ENCODE assay signal across 17 mouse cellular contexts in genomic region chr19:4309302-4309701, GRCm38 (mm10). TPM values are rescaled to one million over a fixed set of nuclear protein-coding genes. Genes with fewer than 3 reads are reported as not detected.
A peak's percentile ranks its signal among the peaks of the same experiment; 100 is the strongest.
DNase-seq lines count a peak whose midpoint lies in the region; ATAC-seq and TF ChIP-seq lines count a peak whose summit lies in the region.
"Had no signal": no experiment of that assay in that cellular context is flagged by ENCODE, and none has a peak within 500 bp of the region (broad histone marks: within the 10 kb centered on the region; RNA-seq: fewer than 3 reads in every experiment).

No protein-coding gene starts in this region.

- peak; percentile 20 for DNase-seq in cerebellum, adult 11 months
- no peak for DNase-seq in cerebellum, adult 2 months
- peak; percentile 40 for DNase-seq in cerebellum, adult 9-11 months
- no peak for DNase-seq in cerebellum, postnatal 14 days
- DNase-seq in stomach, postnatal 0 days (ENCODE audit: low spot score): no peak
- DNase-seq: adrenal gland, adult 8-10 months had no signal

- H3K4me1 ChIP-seq in cerebellum, adult 2 months (ENCODE audit: control insufficient read depth, insufficient read depth, low read length): peaks cover 9% of the 10 kb centered on the region
- peaks cover 13% of the 10 kb centered on the region for H3K4me1 ChIP-seq in stomach, embryonic 16.5 days (ENCODE audit: control insufficient read depth, insufficient read depth, low read length)
- no peaks in the 10 kb centered on the region for H3K4me1 ChIP-seq in stomach, postnatal 0 days (replicated peaks; ENCODE audit: control insufficient read depth, insufficient read depth)

- TF ChIP-seq CTCF in cerebellum, adult 2 months (IDR thresholded peaks at IDR 0.05; ENCODE audit: borderline replicate concordance, insufficient read depth, low read depth, low read length): no peak
- TF ChIP-seq CTCF in stomach, postnatal 0 days (IDR thresholded peaks at IDR 0.05; ENCODE audit: low read depth): no peak

- ATAC-seq in stomach, embryonic 16.5 days (ENCODE audit: insufficient read depth, low FRiP score): no peak
- no peak for ATAC-seq in stomach, postnatal 0 days (ENCODE audit: low FRiP score, low TSS enrichment)
- ATAC-seq: forebrain, embryonic 14.5 days; hindbrain, embryonic 16.5 days had no signal

- TF ChIP-seq POLR2A in cerebellum, adult 2 months (IDR thresholded peaks at IDR 0.05; ENCODE audit: borderline replicate concordance, insufficient read depth, low read length): no peak

- H3K36me3 ChIP-seq in stomach, embryonic 16.5 days (ENCODE audit: control insufficient read depth, insufficient read depth, low read length): no peaks in the 10 kb centered on the region
- H3K36me3 ChIP-seq in stomach, postnatal 0 days (ENCODE audit: control insufficient read depth, insufficient read depth, low read length): no peaks in the 10 kb centered on the region
- H3K36me3 ChIP-seq: embryonic facial prominence, embryonic 15.5 days; heart, embryonic 15.5 days; intestine, embryonic 15.5 days had no signal

- H3K9ac ChIP-seq in stomach, embryonic 16.5 days (ENCODE audit: low read length): no peak overlapping the region
- H3K9ac ChIP-seq in stomach, postnatal 0 days (ENCODE audit: low read length): no peak overlapping the region
- H3K9ac ChIP-seq: embryonic facial prominence, embryonic 12.5 days; embryonic facial prominence, embryonic 15.5 days; forebrain, postnatal 0 days; heart, embryonic 12.5 days; heart, embryonic 15.5 days; hindbrain, embryonic 13.5 days; intestine, embryonic 15.5 days had no signal

- H3K4me3 ChIP-seq in cerebellum, adult 2 months (replicated peaks; ENCODE audit: insufficient read depth, low read depth, low read length): no peak overlapping the region
- no peak overlapping the region for H3K4me3 ChIP-seq in stomach, embryonic 16.5 days (replicated peaks; ENCODE audit: low read length)
- no peak overlapping the region for H3K4me3 ChIP-seq in stomach, postnatal 0 days (ENCODE audit: low read depth, low read length)
- H3K4me3 ChIP-seq: embryonic facial prominence, embryonic 12.5 days; embryonic facial prominence, embryonic 15.5 days; heart, embryonic 12.5 days; heart, embryonic 15.5 days; hindbrain, embryonic 10.5 days; hindbrain, embryonic 13.5 days; intestine, embryonic 15.5 days had no signal

- H3K27ac ChIP-seq in cerebellum, adult 2 months (ENCODE audit: insufficient read depth, low read length): no peak overlapping the region
- peak overlapping the region; percentile 33; the same call in 1 of the 2 replicates for H3K27ac ChIP-seq in stomach, embryonic 16.5 days (ENCODE audit: low read length)
- H3K27ac ChIP-seq in stomach, postnatal 0 days (replicated peaks): no peak overlapping the region
- H3K27ac ChIP-seq: embryonic facial prominence, embryonic 12.5 days; embryonic facial prominence, embryonic 15.5 days; heart, embryonic 15.5 days; hindbrain, embryonic 10.5 days; hindbrain, embryonic 13.5 days; intestine, embryonic 15.5 days had no signal

- no peaks in the 10 kb centered on the region for H3K27me3 ChIP-seq in cerebellum, adult 2 months (ENCODE audit: control insufficient read depth, insufficient read depth, low read length)
- no peaks in the 10 kb centered on the region for H3K27me3 ChIP-seq in stomach, embryonic 16.5 days (ENCODE audit: control insufficient read depth, insufficient read depth, low read length)
- no peaks in the 10 kb centered on the region for H3K27me3 ChIP-seq in stomach, postnatal 0 days (ENCODE audit: control insufficient read depth, insufficient read depth, low read length)
- H3K27me3 ChIP-seq: embryonic facial prominence, embryonic 12.5 days; embryonic facial prominence, embryonic 15.5 days; heart, embryonic 12.5 days; heart, embryonic 15.5 days; hindbrain, embryonic 13.5 days; intestine, embryonic 15.5 days had no signal

- 95% methylated on average over 4 of the region's 4 CpGs for WGBS in cerebellum, adult 2 months
- 93% methylated on average over 4 of the region's 4 CpGs for WGBS in stomach, embryonic 16.5 days
- 92% methylated on average over 4 of the region's 4 CpGs for WGBS in stomach, postnatal 0 days

- no peak overlapping the region for H3K4me2 ChIP-seq in stomach, embryonic 16.5 days (ENCODE audit: low read depth, low read length)
- H3K4me2 ChIP-seq in stomach, postnatal 0 days (replicated peaks; ENCODE audit: low read depth): no peak overlapping the region
- H3K4me2 ChIP-seq: embryonic facial prominence, embryonic 12.5 days; embryonic facial prominence, embryonic 15.5 days; heart, embryonic 12.5 days; heart, embryonic 15.5 days; hindbrain, embryonic 13.5 days; intestine, embryonic 15.5 days had no signal

- no peaks in the 10 kb centered on the region for H3K9me3 ChIP-seq in stomach, embryonic 16.5 days (replicated peaks; ENCODE audit: control insufficient read depth, low read length)
- H3K9me3 ChIP-seq in stomach, postnatal 0 days (ENCODE audit: control insufficient read depth, low read length): no peaks in the 10 kb centered on the region
- H3K9me3 ChIP-seq: embryonic facial prominence, embryonic 12.5 days; embryonic facial prominence, embryonic 15.5 days; heart, embryonic 12.5 days; heart, embryonic 15.5 days; hindbrain, embryonic 10.5 days; hindbrain, embryonic 13.5 days; intestine, embryonic 15.5 days had no signal

- TF ChIP-seq EP300 in stomach, postnatal 0 days (optimal IDR thresholded peaks at IDR 0.05): no peak

RNA-seq across cellular contexts. Expression of gene Grk2, which starts 3.3 kb away (rescaled TPM):
- polyA plus RNA-seq in cerebellum, adult 2 months (2012; rRNA removed): 226 and 239 TPM in 2 replicates
- 18.0 and 20.0 TPM in 2 replicates for polyA plus RNA-seq in stomach, embryonic 16.5 days (2015; fragmentation: Nextera tagmentation; extraction: Ambion mirVana)
- 19.3 and 25.5 TPM in 2 replicates for polyA plus RNA-seq in stomach, postnatal 0 days (2015; fragmentation: Nextera tagmentation; extraction: Ambion mirVana)

RNA-seq across cellular contexts. Expression of gene Ankrd13d, which starts 26.4 kb away (rescaled TPM):
- polyA plus RNA-seq in cerebellum, adult 2 months (2012; rRNA removed): 74.3 and 76.1 TPM in 2 replicates
- 10.9 and 11.9 TPM in 2 replicates for polyA plus RNA-seq in stomach, embryonic 16.5 days (2015; fragmentation: Nextera tagmentation; extraction: Ambion mirVana)
- 5.0 and 5.2 TPM in 2 replicates for polyA plus RNA-seq in stomach, postnatal 0 days (2015; fragmentation: Nextera tagmentation; extraction: Ambion mirVana)

RNA-seq across cellular contexts. Expression of gene Ssh3, which starts 40.3 kb away (rescaled TPM):
- 139 and 151 TPM in 2 replicates for polyA plus RNA-seq in cerebellum, adult 2 months (2012; rRNA removed)
- polyA plus RNA-seq in stomach, embryonic 16.5 days (2015; fragmentation: Nextera tagmentation; extraction: Ambion mirVana): 44.5 and 53.2 TPM in 2 replicates
- 36.9 and 41.0 TPM in 2 replicates for polyA plus RNA-seq in stomach, postnatal 0 days (2015; fragmentation: Nextera tagmentation; extraction: Ambion mirVana)

Comparison
In these comparisons a context has a peak if more than half of its experiments do, and no peak if none do; other contexts are left out.
1. DNase-seq: peak in cerebellum, adult 11 months (single experiment) and cerebellum, adult 9-11 months (single experiment); none in cerebellum, adult 2 months (0 of 2), cerebellum, postnatal 14 days (0 of 2) and stomach, postnatal 0 days (single experiment).